Mouse (Mus musculus): ENCODE measurements around the gene Tmem170b.

GRCm38 (mm10) chr13:41683356-41684012, 77.8 kb downstream of the Tmem170b start:
- peak; percentile 53 for TF ChIP-seq CTCF (IDR thresholded peaks at IDR 0.05; ENCODE audit: low read depth)
- no peak for TF ChIP-seq EP300 (IDR thresholded peaks at IDR 0.05; ENCODE audit: low read depth)

Data from heart, postnatal 0 days (tissue).